Mouse (Mus musculus) skeletal muscle tissue, adult 2 months (tissue): ENCODE measurements at regions not wholly inside any gene's neighbourhood (a gene's known extent, or its start where the extent isn't known, plus 50 kb on each side); places are given as distances from the start of the nearest gene placed in this dataset.

Experiments
- DNase-seq: peaks from one replicate; pipeline ENCODE4 v3.0.0-alpha.2; 2012; ENCODE audit warnings: low read depth, low spot score

DNA sequence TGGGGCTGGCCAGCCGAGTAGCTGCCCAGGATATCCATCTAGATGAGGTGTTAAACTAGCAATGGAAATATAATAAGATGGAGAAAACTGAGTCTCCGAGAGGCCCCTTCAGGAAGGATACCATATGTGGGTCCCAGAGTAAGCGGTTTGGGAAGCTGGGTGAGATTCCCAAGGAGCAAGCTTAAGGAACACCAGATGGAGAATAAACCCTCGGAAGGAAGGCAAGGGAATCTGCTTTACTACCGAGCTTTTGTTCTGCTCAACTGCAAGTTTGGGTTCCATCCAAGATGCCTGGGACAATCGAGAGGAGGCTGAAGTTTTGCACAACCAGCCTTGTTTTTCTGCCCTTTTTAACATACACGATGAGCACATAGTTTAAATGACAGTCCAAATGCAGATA, 164.9 kb upstream of the Osr1 start:
- no peak for DNase-seq

DNA sequence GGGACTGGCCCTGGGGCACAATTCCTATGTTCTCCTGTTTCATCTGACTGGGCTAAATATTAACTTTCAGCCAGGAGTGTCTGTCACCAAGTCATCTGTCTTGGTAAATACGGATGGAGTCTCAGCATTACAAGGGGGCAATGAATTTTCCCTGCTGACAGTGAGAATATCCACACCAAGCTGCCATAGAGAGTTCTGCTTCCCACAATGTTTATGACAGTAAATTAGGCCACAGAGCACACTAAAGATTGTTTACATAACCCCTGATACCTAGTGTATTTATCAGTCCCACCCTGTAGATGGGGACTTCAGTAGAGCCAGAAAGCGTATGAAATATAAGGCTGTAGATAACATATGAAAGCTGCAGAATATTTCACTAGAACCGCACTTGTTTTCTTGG, 150.6 kb upstream of the Osr1 start:
- no peak for DNase-seq

DNA sequence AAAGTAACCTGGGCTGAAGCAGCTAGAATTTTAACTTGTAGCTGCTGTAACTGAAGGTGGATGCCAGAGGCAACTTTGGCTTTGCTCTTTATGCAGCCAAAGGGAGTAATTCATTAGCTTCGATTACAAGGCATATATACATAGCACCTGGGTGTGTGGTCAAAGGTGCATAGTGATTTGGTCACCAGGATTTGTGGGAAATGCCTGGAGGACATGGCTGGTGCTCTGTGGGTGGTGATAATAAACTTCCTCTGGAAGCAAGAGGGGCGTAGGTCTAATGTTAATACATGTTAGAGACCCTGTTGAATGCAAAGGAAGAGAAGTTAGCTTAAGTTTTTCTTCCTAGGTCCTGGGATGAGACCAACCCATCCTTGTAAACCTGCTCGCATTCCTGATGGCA, 139.3 kb upstream of the Osr1 start:
- DNase-seq, result no peak

DNA sequence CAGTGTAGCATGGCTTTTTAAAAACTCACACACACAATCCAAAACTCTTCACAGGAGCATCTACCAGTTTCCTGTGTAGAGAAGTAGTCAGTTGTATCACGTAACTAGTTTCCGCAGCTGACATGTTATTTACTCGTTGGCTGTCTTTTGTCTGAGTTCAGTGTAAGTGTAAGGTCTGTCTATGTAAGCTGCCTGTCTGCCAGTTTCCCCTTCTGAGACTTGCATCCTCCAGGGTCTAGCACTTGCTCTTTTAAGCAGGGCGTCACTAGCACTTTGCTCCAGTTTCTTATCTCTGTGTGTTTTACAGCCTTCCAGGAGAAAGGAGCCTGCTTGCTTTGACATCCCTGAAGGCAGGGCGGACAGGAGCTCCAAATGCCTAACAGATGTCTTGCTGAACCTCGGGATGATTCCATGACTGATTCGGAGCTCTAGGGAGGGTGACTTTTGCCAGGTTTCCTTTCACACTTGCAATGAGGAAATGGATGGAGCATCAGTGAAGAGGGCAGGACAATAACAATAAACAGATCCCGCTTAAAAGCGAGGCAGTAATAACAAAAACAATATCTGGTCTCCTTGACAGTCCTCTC, 131.2 kb upstream of the Osr1 start:
- peak; percentile 70 for DNase-seq

DNA sequence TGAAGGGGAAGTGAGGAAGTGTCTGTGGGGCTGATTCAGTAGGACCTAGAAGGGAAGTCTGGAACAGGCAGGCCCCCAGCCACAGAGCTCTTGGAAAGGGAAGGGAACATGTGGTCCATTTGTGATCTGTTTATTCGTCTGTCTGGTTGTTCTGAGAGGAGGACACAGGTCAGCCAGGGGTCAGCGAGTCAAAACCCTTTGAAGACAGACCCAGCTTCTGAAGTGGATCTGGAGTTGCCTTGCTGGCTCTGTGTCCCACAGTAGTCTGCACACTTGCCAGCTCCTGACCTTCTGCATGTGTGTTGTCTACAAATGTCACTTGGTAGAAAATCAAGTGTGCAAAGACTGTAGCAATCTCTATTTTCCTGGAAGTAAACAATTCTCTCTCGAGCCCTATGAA, 119.3 kb upstream of the Osr1 start:
- peak; percentile 51 for DNase-seq

DNA sequence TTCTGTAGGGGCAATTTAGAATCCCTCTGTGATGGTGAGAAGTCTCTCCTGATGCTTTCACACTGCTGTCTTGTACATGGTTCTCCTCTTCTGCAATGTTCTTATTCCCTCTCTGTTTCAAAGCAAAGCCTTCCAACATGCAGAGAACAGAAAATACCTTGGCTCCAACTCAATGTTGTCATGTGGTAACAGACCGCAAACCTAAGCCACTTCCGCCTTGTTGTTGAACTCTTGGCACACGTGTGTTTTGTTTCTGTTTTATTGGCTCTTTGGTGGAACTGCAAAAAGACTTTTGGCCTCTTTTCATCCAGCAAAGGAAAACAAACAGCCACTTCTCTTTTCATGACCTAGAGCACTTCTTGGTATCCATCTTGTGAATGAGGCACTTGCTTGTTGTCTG, 109.7 kb upstream of the Osr1 start:
- DNase-seq, result peak; percentile 30

DNA sequence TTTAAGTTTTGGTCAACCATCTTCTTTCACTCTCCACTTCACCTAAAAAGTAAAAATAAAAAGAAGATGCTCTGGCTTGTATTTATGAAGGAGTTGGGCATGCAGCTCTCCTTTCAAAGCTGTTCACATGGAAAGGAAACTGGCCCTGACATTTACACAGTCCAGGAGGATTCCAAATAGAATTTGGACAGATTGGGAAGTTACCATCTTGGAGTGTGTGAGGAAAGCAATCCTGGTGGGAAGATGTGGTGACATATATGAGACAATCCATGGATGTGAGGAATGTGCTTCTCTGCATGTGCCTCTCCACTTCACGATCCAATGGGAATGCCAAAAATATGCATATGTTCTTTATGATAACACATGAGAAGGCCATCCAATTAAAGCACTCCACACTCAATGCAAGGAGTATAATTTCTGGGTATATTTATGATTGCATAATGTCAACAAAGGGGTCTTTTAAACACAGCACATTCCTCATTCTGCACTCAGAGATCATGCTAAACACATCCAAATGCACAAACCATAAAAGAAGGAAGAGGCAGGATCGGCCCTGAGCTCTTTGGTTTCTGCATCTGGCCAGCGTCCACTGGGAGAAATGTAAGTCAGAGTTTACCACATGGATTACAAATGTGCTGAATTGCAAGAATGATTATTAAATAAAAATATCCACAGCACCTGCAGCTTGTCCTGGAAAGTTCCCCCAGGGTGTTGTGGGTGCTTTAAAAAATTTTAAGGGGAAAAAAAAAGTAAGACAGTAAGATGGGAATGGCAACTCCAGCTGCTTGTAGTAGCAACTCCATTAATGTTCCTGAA, 100.1 kb upstream of the Osr1 start:
- DNase-seq, result no peak

DNA sequence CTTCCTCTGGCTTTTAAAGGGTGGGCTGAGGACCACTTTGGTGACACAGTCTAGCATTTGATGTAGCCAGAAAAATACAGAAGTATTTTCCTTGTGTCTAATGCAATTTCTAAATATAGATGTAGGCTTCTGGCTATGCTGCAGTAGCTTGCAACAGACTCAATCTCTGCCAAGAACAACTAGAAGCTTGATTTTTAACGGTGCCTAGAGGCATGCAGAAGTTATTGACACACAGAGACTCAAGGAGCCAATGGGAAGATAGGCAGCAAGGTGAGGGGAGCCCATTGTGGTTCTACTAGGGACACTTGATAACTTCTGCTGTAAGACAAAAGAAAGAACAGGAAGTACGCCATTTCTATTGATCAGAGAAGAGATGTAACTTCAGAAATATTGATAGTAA, 94.1 kb upstream of the Osr1 start:
- peak; percentile 3 for DNase-seq

DNA sequence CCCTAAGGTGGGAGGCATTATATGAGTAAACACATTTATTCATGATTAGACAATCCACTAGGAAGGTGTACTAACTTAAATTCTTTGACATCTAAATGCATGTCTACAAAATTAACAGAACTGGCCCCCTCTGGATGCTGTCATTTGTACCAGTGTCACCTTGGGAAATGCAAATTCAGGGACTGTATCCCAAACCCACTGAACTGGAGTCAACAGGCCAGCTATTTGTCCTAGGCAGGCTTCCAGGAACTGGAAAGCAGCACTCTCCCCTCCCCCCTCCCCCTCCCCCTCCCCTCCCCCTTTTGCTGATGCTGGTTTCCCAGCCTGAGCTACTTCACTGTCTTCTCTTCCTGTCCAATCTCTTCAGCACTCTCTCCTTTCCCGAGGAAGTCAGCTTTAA, 91.7 kb upstream of the Osr1 start:
- no peak for DNase-seq

DNA sequence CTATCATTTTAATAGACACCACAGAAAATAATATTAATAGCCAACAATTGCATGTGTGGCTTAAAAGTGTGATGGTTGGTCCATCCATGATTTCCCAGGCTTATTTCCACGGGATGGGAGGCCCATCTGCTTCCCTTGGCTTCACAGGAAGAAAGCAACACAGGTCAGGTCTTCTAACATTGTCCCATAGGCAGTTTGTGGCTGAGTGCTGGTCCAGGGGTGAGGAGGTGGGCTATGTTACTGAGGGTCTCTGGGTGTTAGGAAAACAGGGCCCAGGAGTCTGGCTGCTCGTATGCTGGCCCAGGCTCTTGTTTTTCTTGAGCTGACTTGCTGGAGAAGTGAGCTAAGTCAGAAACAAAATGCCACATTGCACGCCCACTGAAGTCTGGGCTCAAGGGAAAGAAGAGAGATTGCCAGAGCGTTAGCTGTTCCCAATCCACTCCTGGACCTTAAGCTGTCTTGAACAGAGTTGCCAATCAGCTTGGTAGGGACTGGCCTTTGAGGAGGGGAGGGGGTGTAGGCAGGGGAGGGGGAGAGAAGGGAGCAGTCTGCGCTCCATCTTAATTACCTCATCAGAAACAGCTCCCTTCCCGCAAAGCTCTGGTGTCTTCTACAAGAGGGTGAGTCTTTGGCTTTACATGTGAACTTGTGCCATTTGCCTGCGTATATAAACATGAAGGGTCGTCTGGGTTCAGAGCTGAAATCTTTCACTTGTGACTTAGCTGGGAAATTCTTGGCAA, 82.1 kb upstream of the Osr1 start:
- no peak for DNase-seq

DNA sequence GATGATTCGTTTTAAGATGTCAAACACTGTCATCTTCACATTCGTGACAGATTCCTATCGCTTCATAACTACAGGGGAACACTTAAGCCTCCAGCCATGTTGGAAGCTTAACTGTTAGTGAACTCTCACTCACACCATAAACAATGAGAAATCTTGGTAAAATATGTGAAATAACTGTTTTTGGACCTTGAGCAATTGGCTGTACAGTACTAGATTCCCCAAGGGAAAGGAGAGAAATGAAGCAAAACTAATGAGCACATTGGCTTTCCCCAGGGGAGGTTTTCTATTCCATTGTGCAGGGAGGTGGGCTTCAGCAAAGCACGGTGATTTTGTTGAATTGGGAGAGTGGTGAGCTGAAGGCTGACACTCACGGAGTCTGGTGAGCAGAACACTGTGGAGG, 56.0 kb upstream of the Osr1 start:
- DNase-seq, result no peak

DNA sequence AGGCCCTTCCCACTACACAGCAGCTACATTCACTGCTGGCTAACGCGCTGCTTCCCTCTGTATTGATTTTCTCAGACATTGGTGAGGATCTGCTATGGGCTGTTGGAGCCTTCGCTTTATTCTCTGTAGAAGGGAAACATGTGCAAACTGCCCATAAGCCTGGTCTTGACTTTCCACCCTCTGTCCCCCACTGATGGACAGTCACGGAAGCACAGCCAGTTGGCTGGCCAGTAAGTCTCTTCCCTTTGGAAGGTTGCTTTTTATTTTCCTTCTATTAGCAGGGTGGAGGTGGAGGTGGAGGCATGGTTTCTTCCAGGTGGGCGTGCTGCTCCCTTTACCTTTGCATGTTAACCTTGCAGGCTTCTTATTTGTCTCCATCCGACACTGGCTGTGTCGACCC, 51.1 kb upstream of the Osr1 start:
- DNase-seq, result no peak

DNA sequence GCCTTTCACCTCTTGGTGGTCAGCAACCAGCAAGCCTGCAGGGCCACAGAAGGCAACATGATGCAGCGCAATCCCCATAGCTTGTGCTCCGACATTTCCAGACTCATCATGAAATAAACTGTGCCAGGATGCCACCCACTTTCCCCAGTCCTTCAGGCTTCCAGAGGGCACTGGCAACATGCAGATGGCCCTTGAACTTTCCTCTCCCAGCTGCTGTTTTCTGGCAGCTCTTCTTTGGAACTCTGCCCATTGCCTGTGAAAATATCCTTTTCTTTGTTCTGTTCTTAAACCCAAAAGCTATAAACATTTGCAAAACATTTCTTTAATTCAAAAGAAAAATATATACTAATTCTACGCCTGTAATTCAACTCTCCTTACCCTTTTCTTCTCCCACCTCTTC, 50.6 kb upstream of the Osr1 start:
- DNase-seq, result peak; percentile 1
